Mouse (Mus musculus): ENCODE data around the gene Sgcd.
"Not testable (repeated sequence)": the region's sequence is repeated elsewhere in the genome, so short reads cannot be mapped to it uniquely, and the experiment has no call there.

DNA sequence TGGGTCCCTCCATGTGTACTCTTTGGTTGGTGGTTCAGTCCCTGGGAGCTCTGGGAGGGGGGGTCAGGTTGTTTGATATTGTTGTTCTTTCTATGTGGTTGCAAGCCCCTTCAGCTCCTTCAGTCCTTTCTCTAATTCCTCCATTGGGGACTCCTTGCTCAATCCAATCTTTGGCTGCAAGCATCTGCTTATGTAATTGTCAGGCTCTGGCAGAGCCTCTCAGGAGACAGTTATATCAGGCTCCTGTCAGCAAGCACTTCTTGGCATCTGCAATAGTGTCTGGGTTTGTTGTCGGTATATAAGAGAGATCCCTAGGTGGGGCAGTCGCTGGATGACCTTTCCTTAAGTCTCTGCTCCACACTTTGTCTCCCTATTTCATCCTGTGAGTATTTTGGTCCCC is 598.0 kb downstream of the Sgcd start:
- not testable (repeated sequence) for TF ChIP-seq CTCF, POLR2A (IDR thresholded peaks at IDR 0.05; ENCODE audit: insufficient read depth, low read depth, low read length)

All from olfactory bulb, adult 2 months (tissue).